Mouse (Mus musculus): ENCODE data around the gene Arih1.

DNA sequence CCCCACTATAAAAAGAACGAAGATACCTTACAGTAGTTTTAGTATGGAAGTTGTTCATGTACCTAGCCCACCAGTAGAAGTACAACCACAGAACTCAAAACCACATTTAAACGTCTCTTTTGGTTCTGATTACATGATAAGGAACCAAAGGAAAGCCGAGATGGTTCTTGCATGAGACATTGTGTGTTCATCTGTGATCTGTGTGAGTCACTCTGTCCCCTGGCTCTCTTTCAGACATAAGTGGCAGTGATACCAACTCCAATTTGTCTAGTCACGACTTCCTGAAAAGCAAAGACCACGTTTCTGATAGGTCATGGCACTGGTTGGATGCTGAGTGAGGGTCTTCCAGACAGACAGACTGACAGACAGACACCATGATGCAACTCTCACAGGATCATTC is 117.2 kb downstream of the Arih1 start:
- TF ChIP-seq CTCF (IDR thresholded peaks at IDR 0.05; ENCODE audit: insufficient read depth, low read length) = no peak
- no peak for TF ChIP-seq POLR2A (IDR thresholded peaks at IDR 0.05; ENCODE audit: borderline replicate concordance, extremely low read depth, low read depth, low read length)
